Mouse (Mus musculus) heart, postnatal 0 days (tissue): ENCODE measurements around the gene Sipa1l3.

Experiments
- CTCF ChIP-seq: IDR thresholded peaks from 2 replicates; pipeline ENCODE4 v1.5.1; 2016; ENCODE audit warnings: antibody characterized with exemption, control low read depth, low read depth
- EP300 ChIP-seq: IDR thresholded peaks from 2 replicates; pipeline ENCODE4 v1.6.1; 2016; ENCODE audit warnings: antibody characterized with exemption, low read depth

DNA sequence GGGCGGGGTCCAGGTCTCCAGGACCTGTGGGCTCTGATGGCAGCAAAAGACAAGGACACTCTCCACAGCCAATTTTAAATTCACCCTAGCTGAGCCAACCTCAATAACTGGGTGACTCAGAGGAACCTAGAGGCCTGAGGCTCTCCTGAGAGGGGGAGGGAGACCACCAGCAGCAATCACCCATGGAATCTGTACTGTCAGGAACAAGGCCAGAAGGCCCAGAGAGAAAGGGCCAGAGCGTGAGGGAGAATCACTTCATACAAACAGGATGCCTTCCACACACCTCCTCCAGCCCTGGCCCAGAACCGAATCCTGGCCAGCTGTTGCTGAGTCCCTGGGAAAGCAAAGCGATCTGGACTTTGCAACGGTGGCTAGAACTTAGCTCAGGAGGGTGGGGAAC lies 73.9 kb downstream of the Sipa1l3 start:
- TF ChIP-seq CTCF (no peak), EP300 (no peak)
